ENCODE assay signal across 8 mouse cellular contexts in the genomic region with DNA sequence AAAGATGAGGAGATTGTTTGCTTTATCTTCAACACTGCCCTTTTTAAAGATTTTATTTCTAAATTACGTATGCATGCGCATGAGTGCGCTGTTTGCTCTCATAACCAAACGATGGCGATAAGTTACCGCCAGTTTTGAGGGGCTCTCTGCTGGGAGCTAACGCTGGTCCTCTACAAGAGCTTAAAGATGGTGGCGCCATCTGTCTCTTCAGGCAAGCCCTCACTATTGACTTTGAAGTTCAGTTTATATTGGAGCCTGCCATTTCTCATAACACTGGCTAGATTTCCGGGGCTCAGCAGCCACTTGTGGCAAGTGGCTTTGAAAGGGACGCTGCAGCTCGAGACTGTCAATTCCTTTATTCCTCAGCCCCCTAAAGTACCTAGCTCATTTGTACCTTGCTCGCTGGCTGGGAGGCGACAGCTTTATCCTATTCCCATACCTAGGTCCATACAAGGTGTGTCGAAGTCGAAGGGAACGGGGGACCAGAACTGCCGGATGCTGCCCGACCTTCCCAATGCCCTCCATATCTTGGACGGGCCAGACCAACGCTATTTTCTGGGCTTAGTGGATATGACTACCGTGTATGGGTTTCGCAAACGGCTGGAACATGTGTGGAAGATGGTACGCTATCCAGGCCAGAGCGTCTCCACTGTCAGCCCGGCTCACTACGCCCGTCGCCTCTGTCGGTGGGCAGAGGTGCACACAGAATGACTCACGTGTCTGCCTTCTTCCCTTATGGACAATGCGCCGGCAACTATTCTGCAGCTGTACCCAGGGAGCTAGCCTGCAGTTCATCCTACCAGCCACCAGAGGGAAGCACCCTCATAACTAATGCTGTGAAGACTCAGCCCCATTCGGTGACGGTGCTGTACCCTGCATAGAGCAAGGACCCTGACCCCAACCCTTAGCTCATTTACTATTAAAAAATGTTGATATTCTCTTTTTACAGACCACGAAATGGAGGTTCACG. TPM values are rescaled to one million over a fixed set of nuclear protein-coding genes. Genes with fewer than 3 reads are reported as not detected.
DNase-seq lines count a peak whose midpoint lies in the region; ATAC-seq and TF ChIP-seq lines count a peak whose summit lies in the region.

No protein-coding gene starts in this region.

- H3K27me3 ChIP-seq in G1E (ENCODE audit: insufficient read depth, low read length): peaks cover 37% of the 10 kb centered on the region
- 0 out of 2 replicates have a peak, but pooled peaks cover 3% of the 10 kb centered on the region for H3K27me3 ChIP-seq in forebrain, embryonic 14.5 days (replicated peaks; ENCODE audit: control insufficient read depth, insufficient read depth, low read length)
- H3K27me3 ChIP-seq in liver, embryonic 16.5 days (ENCODE audit: control insufficient read depth, insufficient read depth, low read depth, low read length): peaks cover 19% of the 10 kb centered on the region
- peaks cover 24% of the 10 kb centered on the region for H3K27me3 ChIP-seq in neural tube, embryonic 12.5 days (replicated peaks)

- WGBS in forebrain, embryonic 14.5 days: 12% methylated on average over 37 of the region's 37 CpGs
- WGBS in liver, embryonic 16.5 days (ENCODE audit: insufficient replicate concordance): 9% methylated on average over 37 of the region's 37 CpGs
- 17% methylated on average over 37 of the region's 37 CpGs for WGBS in neural tube, embryonic 12.5 days

- TF ChIP-seq CTCF in G1E (IDR thresholded peaks at IDR 0.05; ENCODE audit: low read depth, low read length): peak; percentile 98

- peak; percentile 69 for DNase-seq in G1E (ENCODE audit: low spot score)
- peak; percentile 83 for DNase-seq in cerebellum, adult 11-12 months
- DNase-seq in forebrain, embryonic 14.5 days (ENCODE audit: low spot score): peak; percentile 91
- DNase-seq in heart, postnatal 10 days: peak; percentile 90 to 91
- peak; percentile 85 to 86 for DNase-seq in kidney, postnatal 36 days
- peak; percentile 79 for DNase-seq in testis, postnatal 10 days (ENCODE audit: low spot score)

- ATAC-seq in G1E (ENCODE audit: extremely low read depth, insufficient number of reproducible peaks, low FRiP score, poor library complexity, severe bottlenecking): 0 out of 2 replicates have a peak, but pooled peaks have one; percentile 38
- ATAC-seq in forebrain, embryonic 14.5 days: peak; percentile 73
- ATAC-seq in liver, embryonic 16.5 days (ENCODE audit: low read depth): peak; percentile 49
- peak; percentile 73 for ATAC-seq in neural tube, embryonic 12.5 days (ENCODE audit: low FRiP score, low read depth)

- H3K4me1 ChIP-seq in G1E (ENCODE audit: insufficient read depth, low read depth, low read length): peaks cover 43% of the 10 kb centered on the region
- H3K4me1 ChIP-seq in forebrain, embryonic 14.5 days (ENCODE audit: control insufficient read depth, insufficient read depth, low read length): peaks cover 11% of the 10 kb centered on the region
- H3K4me1 ChIP-seq in liver, embryonic 16.5 days (ENCODE audit: control insufficient read depth, low read depth, low read length): peaks cover 23% of the 10 kb centered on the region
- H3K4me1 ChIP-seq in neural tube, embryonic 12.5 days: peaks cover 8% of the 10 kb centered on the region

- intact Hi-C loops in heart, postnatal 10 days (cut with DNase I): loop anchor here (1.0 to 5.0 kb wide), 3 partner anchors 20 to 106 kb away; no protein-coding TSS in a partner anchor

- H3K4me2 ChIP-seq in forebrain, embryonic 14.5 days (ENCODE audit: low read length): peak overlapping the region; percentile 52
- H3K4me2 ChIP-seq in liver, embryonic 16.5 days (ENCODE audit: low read depth, low read length): peak overlapping the region; percentile 55
- H3K4me2 ChIP-seq in neural tube, embryonic 12.5 days (replicated peaks): peak overlapping the region; percentile 55

- H3K27ac ChIP-seq in forebrain, embryonic 14.5 days (ENCODE audit: low read depth, low read length): no peak overlapping the region
- H3K27ac ChIP-seq in liver, embryonic 16.5 days (ENCODE audit: low read length): no peak overlapping the region
- no peak overlapping the region for H3K27ac ChIP-seq in neural tube, embryonic 12.5 days

- H3K36me3 ChIP-seq in G1E (replicated peaks): no peaks in the 10 kb centered on the region
- H3K36me3 ChIP-seq in forebrain, embryonic 14.5 days (ENCODE audit: control insufficient read depth, insufficient read depth, low read length): no peaks in the 10 kb centered on the region
- no peaks in the 10 kb centered on the region for H3K36me3 ChIP-seq in liver, embryonic 16.5 days (ENCODE audit: control insufficient read depth, insufficient read depth)
- H3K36me3 ChIP-seq in neural tube, embryonic 12.5 days: no peaks in the 10 kb centered on the region

- no peaks in the 10 kb centered on the region for H3K9me3 ChIP-seq in G1E (replicated peaks)
- H3K9me3 ChIP-seq in forebrain, embryonic 14.5 days (replicated peaks; ENCODE audit: control insufficient read depth, low read length): no peaks in the 10 kb centered on the region
- H3K9me3 ChIP-seq in liver, embryonic 16.5 days (replicated peaks; ENCODE audit: control insufficient read depth, low read length): no peaks in the 10 kb centered on the region
- no peaks in the 10 kb centered on the region for H3K9me3 ChIP-seq in neural tube, embryonic 12.5 days

- peak overlapping the region; percentile 58; the same call in 1 of the 2 replicates for H3K4me3 ChIP-seq in G1E (ENCODE audit: low read depth, low read length)
- peak overlapping the region; percentile 19 for H3K4me3 ChIP-seq in forebrain, embryonic 14.5 days (ENCODE audit: low read depth, low read length)
- H3K4me3 ChIP-seq in liver, embryonic 16.5 days (ENCODE audit: low read depth, low read length): peak overlapping the region; percentile 35
- 0 out of 2 replicates have a peak overlapping the region, but pooled peaks have one; percentile 19 for H3K4me3 ChIP-seq in neural tube, embryonic 12.5 days

- peak overlapping the region; percentile 48 for H3K9ac ChIP-seq in forebrain, embryonic 14.5 days (ENCODE audit: low read length)
- H3K9ac ChIP-seq in liver, embryonic 16.5 days (ENCODE audit: low read depth, low read length): peak overlapping the region; percentile 19; the same call in 1 of the 2 replicates
- H3K9ac ChIP-seq in neural tube, embryonic 12.5 days: 0 out of 2 replicates have a peak overlapping the region, but pooled peaks have one; percentile 14

RNA-seq across cellular contexts. Expression of a gene that starts 3.8 kb away (rescaled TPM):
- total RNA-seq in G1E (2014; fragmentation: Nextera tagmentation) (15.4 and 25.2 TPM in 2 replicates), G1E (2017) (6.7 and 8.1 TPM in 2 replicates)
- 20.8 and 24.4 TPM in 2 replicates for polyA plus RNA-seq in G1E (2012)
- polyA plus RNA-seq in forebrain, embryonic 14.5 days (2014; fragmentation: Nextera tagmentation; extraction: Ambion mirVana): 18.7 and 21.4 TPM in 2 replicates
- total RNA-seq in heart, postnatal 10 days (2021): 10 to 100 TPM; 29.3 to 31.8 TPM
- 6.0 and 7.4 TPM in 2 replicates for polyA plus RNA-seq in liver, embryonic 16.5 days (2015; fragmentation: Nextera tagmentation; extraction: Ambion mirVana)
- polyA plus RNA-seq in neural tube, embryonic 12.5 days (2016; fragmentation: Nextera tagmentation; extraction: Ambion mirVana): 20.4 and 21.4 TPM in 2 replicates

RNA-seq across cellular contexts. Expression of a gene that starts 7.6 kb away (rescaled TPM):
- total RNA-seq in G1E (2014; fragmentation: Nextera tagmentation): not detected in 2 replicates
- 0.11 TPM in 1 of 2 replicates, not detected in the other for total RNA-seq in G1E (2017)
- polyA plus RNA-seq in G1E (2012): not detected in 2 replicates
- 0.30 and 0.61 TPM in 2 replicates for polyA plus RNA-seq in forebrain, embryonic 14.5 days (2014; fragmentation: Nextera tagmentation; extraction: Ambion mirVana)
- total RNA-seq in heart, postnatal 10 days (2021): not detected
- polyA plus RNA-seq in liver, embryonic 16.5 days (2015; fragmentation: Nextera tagmentation; extraction: Ambion mirVana): 0.06 TPM in 1 of 2 replicates, not detected in the other
- polyA plus RNA-seq in neural tube, embryonic 12.5 days (2016; fragmentation: Nextera tagmentation; extraction: Ambion mirVana): 0.25 and 0.69 TPM in 2 replicates

RNA-seq across cellular contexts. Expression of a gene that starts 8.5 kb away (rescaled TPM):
- total RNA-seq in G1E (2014; fragmentation: Nextera tagmentation) (1.0 TPM in 1 of 2 replicates, not detected in the other), G1E (2017) (0.71 and 1.0 TPM in 2 replicates)
- polyA plus RNA-seq in G1E (2012): 0.11 and 0.13 TPM in 2 replicates
- 4.7 TPM in 2 replicates for polyA plus RNA-seq in forebrain, embryonic 14.5 days (2014; fragmentation: Nextera tagmentation; extraction: Ambion mirVana)
- total RNA-seq in heart, postnatal 10 days (2021): not detected
- polyA plus RNA-seq in liver, embryonic 16.5 days (2015; fragmentation: Nextera tagmentation; extraction: Ambion mirVana): not detected in 2 replicates
- polyA plus RNA-seq in neural tube, embryonic 12.5 days (2016; fragmentation: Nextera tagmentation; extraction: Ambion mirVana): 3.9 and 4.0 TPM in 2 replicates

RNA-seq across cellular contexts. Expression of a gene that starts 12.5 kb away (rescaled TPM):
- total RNA-seq in G1E (2014; fragmentation: Nextera tagmentation) (74.6 and 85.4 TPM in 2 replicates), G1E (2017) (59.3 and 64.4 TPM in 2 replicates)
- 8.2 and 9.4 TPM in 2 replicates for polyA plus RNA-seq in G1E (2012)
- polyA plus RNA-seq in forebrain, embryonic 14.5 days (2014; fragmentation: Nextera tagmentation; extraction: Ambion mirVana): 143 and 152 TPM in 2 replicates
- total RNA-seq in heart, postnatal 10 days (2021): 10 to 100 TPM; 31.2 to 32.6 TPM
- polyA plus RNA-seq in liver, embryonic 16.5 days (2015; fragmentation: Nextera tagmentation; extraction: Ambion mirVana): 44.8 and 47.9 TPM in 2 replicates
- polyA plus RNA-seq in neural tube, embryonic 12.5 days (2016; fragmentation: Nextera tagmentation; extraction: Ambion mirVana): 121 and 124 TPM in 2 replicates

RNA-seq across cellular contexts. Expression of a gene that starts 16.4 kb away (rescaled TPM):
- total RNA-seq in G1E (2014; fragmentation: Nextera tagmentation): 18.3 and 20.2 TPM in 2 replicates
- 16.8 and 19.8 TPM in 2 replicates for total RNA-seq in G1E (2017)
- 36.6 and 39.2 TPM in 2 replicates for polyA plus RNA-seq in G1E (2012)
- polyA plus RNA-seq in forebrain, embryonic 14.5 days (2014; fragmentation: Nextera tagmentation; extraction: Ambion mirVana): 4.7 and 5.7 TPM in 2 replicates
- total RNA-seq in heart, postnatal 10 days (2021): 100 to 1,000 TPM in 1 of 2 experiments, 10 to 100 TPM in 1; 87.9 to 103 TPM
- polyA plus RNA-seq in liver, embryonic 16.5 days (2015; fragmentation: Nextera tagmentation; extraction: Ambion mirVana): 12.0 and 12.8 TPM in 2 replicates
- 10.1 and 11.5 TPM in 2 replicates for polyA plus RNA-seq in neural tube, embryonic 12.5 days (2016; fragmentation: Nextera tagmentation; extraction: Ambion mirVana)
